9 mouse cellular contexts compared by ENCODE assay signal in the genomic region with DNA sequence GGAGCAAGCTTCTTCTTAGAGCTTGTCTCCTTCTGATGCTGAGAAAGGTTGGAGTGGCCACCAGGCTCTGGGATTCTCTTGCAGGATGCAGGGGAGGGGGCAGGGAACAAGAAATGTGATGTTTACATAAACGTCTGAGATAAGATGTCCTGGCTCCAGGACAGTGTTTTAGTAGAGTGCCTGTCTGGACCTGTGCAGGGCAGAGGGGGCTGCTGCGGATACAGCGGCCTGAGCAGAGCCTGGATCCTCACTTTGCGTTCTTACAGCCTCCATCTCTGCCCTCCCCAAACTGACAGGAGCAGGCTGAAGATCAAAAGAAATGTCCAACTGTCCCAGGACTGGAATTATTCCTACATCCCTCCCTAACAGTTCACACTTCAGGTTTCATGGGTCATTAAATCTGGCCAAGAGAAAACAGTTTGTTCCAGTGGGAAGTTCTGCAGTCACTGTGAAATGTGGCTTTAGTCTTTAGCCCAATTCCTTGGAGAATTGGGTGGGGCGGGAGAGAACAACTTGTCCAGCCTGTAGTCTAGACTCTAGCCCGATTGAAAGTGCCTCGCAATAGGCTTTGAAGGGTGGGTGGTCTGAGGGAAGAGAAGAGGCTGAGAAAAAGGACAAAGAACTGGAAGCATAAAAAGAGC. TPM values are rescaled to one million over a fixed set of nuclear protein-coding genes. Genes with fewer than 3 reads are reported as not detected.
DNase-seq lines count a peak whose midpoint lies in the region; ATAC-seq lines count a peak whose summit lies in the region.
"Had no signal": no experiment of that assay in that cellular context is flagged by ENCODE, and none has a peak within 500 bp of the region (broad histone marks: within the 10 kb centered on the region; RNA-seq: fewer than 3 reads in every experiment).

No protein-coding gene starts in this region.

- 32% methylated on average over 7 of the region's 7 CpGs for WGBS in liver, embryonic 11.5 days
- WGBS in intestine, embryonic 15.5 days: 22% methylated on average over 7 of the region's 7 CpGs

- no peaks in the 10 kb centered on the region for H3K9me3 ChIP-seq in liver, embryonic 11.5 days (ENCODE audit: control insufficient read depth, low read length)
- no peaks in the 10 kb centered on the region for H3K9me3 ChIP-seq in intestine, embryonic 15.5 days

- H3K9ac ChIP-seq in liver, embryonic 11.5 days (ENCODE audit: low read depth, low read length): no peak overlapping the region
- H3K9ac ChIP-seq in intestine, embryonic 15.5 days: no peak overlapping the region

- peak; percentile 42 for ATAC-seq in liver, embryonic 11.5 days (replicated peaks; ENCODE audit: low FRiP score)
- 0 out of 2 replicates have a peak, but pooled peaks have one; percentile 23 for ATAC-seq in intestine, embryonic 15.5 days
- ATAC-seq in megakaryocyte, adult 5-6 weeks (ENCODE audit: poor library complexity, severe bottlenecking): no peak

- H3K4me2 ChIP-seq in liver, embryonic 11.5 days: no peak overlapping the region
- no peak overlapping the region for H3K4me2 ChIP-seq in intestine, embryonic 15.5 days (replicated peaks)

- H3K27me3 ChIP-seq in liver, embryonic 11.5 days (replicated peaks; ENCODE audit: control insufficient read depth, insufficient read depth, low read length): no peaks in the 10 kb centered on the region
- H3K27me3 ChIP-seq in intestine, embryonic 15.5 days (replicated peaks): no peaks in the 10 kb centered on the region

- H3K4me3 ChIP-seq in liver, embryonic 11.5 days (ENCODE audit: low read depth, low read length): no peak overlapping the region
- H3K4me3 ChIP-seq in intestine, embryonic 15.5 days (replicated peaks): no peak overlapping the region
- H3K4me3 ChIP-seq: erythroblast, embryonic 14.5 days had no signal

- no peak for DNase-seq in liver, embryonic 11.5 days (ENCODE audit: low spot score)
- DNase-seq in liver: no peak
- DNase-seq in embryo, embryonic 9.5 days (ENCODE audit: extremely low spot score): peak; percentile 56
- DNase-seq in lung, postnatal 36 days: peak; percentile 77
- no peak for DNase-seq in c-Kit-positive CD71-positive TER-119-positive erythroid progenitor cells, embryonic 14.5 days (ENCODE audit: low spot score)
- DNase-seq in spleen, adult 12 weeks (ENCODE audit: low spot score): no peak

- H3K27ac ChIP-seq in liver, embryonic 11.5 days (ENCODE audit: low read depth, low read length): no peak overlapping the region
- no peak overlapping the region; the same call in 1 of the 2 replicates for H3K27ac ChIP-seq in intestine, embryonic 15.5 days

- H3K4me1 ChIP-seq in liver, embryonic 11.5 days (replicated peaks; ENCODE audit: control insufficient read depth, insufficient read depth, low read length): peaks cover 6% of the 10 kb centered on the region
- H3K4me1 ChIP-seq in intestine, embryonic 15.5 days (replicated peaks): peaks cover 18% of the 10 kb centered on the region; the same call in 1 of the 2 replicates

- H3K36me3 ChIP-seq in liver, embryonic 11.5 days (ENCODE audit: control insufficient read depth, insufficient read depth, low read length): no peaks in the 10 kb centered on the region
- no peaks in the 10 kb centered on the region for H3K36me3 ChIP-seq in intestine, embryonic 15.5 days

RNA-seq across cellular contexts. Expression of a gene that starts 40.0 kb away (rescaled TPM):
- 64.4 and 72.4 TPM in 2 replicates for polyA plus RNA-seq in liver, embryonic 11.5 days (2014; fragmentation: Nextera tagmentation; extraction: Ambion mirVana)
- 273 and 278 TPM in 2 replicates for polyA plus RNA-seq in intestine, embryonic 15.5 days (2015; fragmentation: Nextera tagmentation; extraction: Ambion mirVana)
- total RNA-seq in megakaryocyte, adult 5-6 weeks (2015): 56.4 and 57.9 TPM in 2 replicates
- 174 and 176 TPM in 2 replicates for total RNA-seq in megakaryocyte, adult 5-6 weeks (2017)

Comparison
In these comparisons a context has a peak if more than half of its experiments do, and no peak if none do; other contexts are left out.
1. DNase-seq: peak in embryo, embryonic 9.5 days (single experiment) and lung, postnatal 36 days (single experiment); none in liver, embryonic 11.5 days (single experiment), liver (single experiment), c-Kit-positive CD71-positive TER-119-positive erythroid progenitor cells, embryonic 14.5 days (single experiment) and spleen, adult 12 weeks (single experiment).